Mouse (Mus musculus) cerebellum, postnatal 10 days (tissue): ENCODE results near the gene Derl2.
A peak's percentile ranks its signal among the peaks of the same experiment; 100 is the strongest.

Experiments
- DNase-seq, 2 experiments: peaks; one replicate each; pipeline ENCODE4 v3.0.0; 2021; ENCODE audit warnings: mixed read lengths in 2 of 2

The Derl2 gene

DNA sequence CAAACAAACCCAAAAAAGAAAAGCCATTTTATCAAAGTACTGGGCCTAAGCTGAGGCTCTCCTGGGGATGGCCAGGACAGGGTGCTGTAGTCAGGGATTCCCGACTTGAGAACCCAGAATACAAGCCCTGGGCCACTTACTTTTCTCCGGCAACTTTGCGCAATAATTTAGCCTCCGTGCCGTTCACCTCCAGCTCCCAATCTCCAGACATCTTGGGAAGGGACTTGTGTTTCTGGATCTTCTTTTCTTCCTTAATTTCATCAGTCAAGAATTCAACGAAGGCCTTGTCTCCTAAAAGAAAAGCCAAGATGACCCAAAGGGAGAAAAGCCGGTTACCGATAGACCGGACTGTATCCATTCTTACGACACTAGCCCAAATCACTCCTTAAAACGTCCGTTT lies 37.6 kb downstream of the Derl2 start:
- DNase-seq, result no peak

DNA sequence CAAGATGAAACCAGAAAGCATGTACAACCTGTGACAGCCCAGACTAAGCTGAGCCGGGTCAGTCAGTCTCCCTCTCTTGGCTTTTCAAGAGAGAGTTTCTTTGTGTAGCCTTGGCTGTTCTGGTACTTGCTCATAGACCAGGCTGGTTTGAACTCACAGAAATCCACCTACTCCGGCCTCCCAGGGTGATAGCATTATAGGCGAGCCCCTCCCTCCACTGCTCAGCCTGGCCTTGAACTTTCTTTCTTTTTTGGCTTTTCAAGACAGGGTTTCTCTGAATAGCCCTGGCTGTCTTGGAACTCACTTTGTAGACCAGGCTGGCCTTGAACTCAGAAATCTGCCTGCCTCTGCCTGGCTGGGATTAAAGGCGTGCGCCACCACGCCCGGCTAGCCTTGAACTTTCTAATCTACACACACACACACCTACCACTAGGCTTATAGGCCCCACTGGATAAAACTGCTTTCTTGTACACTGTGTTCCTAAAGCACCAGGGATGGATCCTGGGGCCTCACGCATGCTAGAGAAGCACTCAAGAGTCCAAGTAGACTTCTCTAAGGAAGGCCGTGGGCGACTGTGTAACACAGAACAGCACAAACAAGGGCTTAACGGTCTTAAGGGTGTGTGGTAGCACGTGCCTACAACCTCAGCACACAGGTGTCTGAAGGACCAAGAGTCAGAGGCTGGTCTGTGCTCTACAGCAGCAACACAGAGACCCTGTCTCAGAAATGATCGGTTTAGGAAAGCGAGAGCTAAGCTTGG lies 38.7 kb downstream of the Derl2 start:
- no peak for DNase-seq

DNA sequence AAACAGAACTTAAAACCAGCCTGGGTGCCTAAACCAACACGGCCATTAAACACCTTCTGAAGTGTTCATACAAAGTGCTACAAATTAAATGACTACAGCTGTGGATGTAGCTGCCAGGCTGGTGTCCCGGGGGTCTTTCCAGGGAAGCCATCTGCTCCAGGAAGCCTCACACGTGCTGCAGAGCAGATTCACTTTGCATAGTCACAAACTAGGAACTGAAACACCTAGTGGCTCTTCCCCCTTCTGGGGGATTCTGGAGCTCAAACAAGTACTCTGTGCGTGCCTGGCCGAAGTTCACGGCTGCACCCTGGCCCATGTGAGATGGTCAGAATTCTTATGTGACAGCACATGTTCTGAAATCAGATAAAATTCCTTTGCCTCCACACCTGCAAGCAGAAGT lies 39.4 kb downstream of the Derl2 start:
- DNase-seq, result no peak

DNA sequence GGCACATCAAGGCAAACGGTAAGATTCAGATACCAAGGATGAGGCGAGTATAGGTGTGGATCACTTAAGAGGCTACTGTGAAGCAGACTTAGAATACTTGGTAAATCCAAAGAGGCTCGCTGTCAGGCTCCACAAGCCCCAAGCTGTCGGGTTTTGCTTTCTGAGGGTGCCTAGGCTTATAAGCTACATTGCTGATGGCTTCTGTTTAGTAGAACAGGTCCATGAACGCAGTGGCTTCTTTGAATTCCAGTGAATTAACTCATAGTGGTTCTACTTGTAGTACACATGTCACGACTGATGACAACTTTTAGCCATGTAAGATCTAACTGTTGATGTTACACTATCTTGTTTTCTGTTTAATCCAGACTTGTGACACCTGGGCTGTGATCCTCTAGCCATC lies 42.3 kb downstream of the Derl2 start:
- DNase-seq, result no peak

DNA sequence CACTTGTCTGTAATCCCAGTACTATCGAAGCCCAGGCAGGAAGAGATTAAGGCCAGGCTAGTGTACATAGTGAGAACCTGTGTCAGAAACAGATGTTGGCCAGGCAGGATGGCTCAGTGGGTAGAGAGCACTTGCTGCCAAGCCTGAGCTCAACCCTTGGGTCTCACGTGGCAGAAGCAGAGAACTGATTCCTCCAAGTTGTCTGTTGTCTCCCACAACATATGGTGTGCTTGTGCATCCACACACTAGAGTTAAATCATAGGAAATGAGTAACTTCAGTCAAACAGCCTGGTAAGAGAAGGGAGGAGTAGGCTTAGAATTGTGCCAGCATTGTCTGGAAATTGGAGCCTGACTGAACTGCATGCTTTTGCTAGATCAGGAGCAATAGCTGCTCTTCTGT lies 44.4 kb downstream of the Derl2 start:
- DNase-seq, result no peak

DNA sequence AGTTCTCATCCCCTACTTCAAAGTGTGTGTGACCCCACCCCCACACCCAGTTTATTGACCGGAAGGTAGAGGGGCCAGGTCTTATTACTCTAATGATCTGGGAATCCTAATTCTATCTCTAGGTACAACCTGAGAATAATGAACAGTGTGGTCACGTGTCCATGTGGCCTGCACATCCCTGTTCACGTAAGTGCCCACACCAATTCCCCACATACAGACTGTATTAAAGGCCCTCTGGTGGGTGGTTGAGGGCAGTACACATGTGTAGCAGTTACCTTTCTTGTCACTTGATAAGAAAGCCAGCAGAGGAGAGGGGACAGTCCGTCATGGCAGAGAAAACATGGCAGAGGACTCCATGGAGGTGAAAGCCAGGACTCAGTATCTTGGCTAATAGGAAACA lies 45.7 kb downstream of the Derl2 start:
- peak; percentile 25 to 35 for DNase-seq

DNA sequence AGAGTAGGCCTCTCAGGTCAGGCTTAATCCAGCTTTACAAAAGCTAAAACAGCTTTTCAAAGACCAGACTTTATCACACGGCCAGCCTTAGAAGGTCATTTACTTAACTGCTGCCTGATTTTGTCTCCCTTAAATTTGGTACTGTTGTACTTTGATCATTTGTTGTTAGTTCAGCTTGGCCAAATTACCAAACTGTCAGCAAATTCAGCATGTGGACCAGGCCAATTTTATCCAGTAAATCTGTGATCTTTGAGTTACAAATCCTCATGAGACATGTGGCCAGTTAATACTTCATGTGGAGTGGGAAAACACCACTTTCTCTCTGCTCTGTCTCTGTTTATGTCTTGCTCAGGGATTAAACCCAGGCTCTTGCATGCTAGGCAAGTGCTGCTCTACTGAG lies 47.1 kb downstream of the Derl2 start:
- DNase-seq, result no peak

DNA sequence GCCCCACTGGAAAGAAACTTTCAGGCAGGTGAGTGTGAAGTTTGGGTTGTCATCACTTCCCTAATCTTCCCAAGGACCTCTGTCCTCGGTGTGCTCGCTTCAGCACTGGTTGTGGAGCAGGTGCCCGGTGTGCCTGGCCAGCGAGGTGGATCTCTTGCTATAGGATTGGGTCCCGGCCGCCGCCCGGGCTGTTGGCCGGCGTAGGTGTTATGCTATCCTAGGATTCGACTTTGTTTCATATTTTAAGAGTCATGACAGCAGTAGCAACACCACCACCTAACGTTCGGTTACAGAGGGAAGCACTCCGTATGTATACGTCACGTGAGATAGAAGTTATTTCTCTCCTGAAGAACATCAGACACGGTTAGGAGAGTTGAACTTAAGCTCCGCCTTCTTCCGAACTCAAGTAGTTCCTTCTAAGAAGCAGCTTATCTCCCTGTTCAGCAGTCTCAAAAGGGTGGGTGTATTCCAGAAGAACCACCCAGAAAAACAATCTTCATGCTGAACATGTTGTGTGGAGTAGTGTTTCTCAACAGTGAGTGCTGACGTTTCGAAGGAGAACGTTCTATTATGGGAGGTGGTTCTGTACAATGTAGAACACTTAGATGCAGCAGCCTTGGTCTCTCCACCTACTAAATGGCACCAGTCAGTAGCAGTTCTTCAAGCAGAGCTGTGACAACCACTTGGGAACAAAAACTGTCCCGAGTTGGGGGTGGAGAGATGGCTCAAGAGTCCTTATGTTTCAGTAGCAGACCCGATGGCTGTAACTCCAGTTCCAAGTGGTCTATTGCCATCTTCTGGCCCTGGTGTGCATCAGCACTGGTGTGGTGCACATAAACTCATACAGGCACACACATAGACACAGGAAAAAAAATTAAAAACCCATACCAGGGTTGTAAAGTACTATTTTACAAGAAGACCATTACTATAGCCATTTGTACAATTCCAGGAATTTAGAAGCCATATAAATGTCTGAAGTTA lies 48.8 kb downstream of the Derl2 start:
- peak in 1 of 2 experiments; percentile 10 for DNase-seq

DNA sequence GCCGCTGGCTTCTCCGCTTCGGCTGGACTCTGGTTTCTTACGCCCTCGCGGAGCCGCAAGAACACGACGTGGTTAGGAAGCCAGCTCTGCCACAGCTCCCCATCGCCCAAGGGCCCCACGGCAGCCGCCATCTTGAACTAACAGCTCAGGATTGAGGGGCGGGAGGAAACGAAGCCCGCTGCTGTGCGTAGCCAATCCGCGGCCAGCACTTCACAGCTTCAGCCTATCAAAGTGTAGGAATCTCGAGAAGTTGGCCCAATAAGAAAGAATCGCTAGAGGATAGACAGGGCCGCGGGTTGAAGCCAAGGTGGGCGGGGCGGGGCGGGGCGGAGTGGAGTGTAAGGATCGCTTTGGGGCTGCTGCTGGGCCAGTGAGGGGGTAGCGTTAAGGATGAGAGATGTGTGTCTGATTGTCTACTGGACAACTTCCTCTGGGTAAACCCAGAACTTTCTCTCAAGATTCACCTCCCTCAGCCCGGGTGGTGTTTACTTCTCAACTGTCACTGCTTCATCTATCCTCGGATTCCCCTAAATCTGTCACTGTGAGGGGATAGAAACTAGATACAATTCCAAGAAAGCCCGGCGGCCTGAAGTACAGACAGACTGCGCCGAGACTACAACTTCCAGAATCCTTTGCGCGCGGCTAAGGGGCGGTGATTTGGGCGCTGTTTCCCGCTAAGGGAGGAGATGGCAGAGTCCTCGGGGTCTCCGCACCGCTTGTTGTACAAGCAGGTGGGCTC lies 49.7 kb downstream of the Derl2 start, which contains the start of the genes Nup88 and Rpain:
Gene Nup88 (minus strand): TSS at position 153 of the 739 bp plus-strand sequence.
Gene Rpain (plus strand): TSS at position 393 of the 739 bp plus-strand sequence.
- peak; percentile 95 for DNase-seq

DNA sequence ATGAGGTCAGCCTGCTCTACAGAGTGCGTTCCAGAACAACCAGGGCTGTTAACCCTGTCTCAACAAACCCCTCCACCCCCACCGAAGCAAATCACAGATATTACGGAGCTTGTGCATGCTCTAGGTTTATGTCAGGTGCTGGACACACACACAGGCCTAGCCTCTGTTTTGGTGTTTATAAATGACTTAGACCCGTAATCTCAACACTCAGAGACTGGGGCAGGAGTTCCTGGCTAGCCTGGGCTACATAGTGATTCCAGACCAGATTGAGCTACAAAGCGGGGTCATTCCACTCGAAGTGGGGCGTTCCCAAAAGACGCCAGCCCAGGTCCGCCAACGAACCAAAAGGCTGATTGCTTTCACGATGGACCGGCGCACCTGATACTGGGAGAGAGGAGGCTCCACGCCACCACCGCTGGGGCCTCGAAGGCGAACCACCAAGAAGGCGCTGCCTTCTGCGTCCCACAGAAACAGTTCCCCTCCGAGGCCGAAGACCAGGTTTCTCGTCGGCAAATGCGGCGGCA lies 50.3 kb downstream of the Derl2 start:
- DNase-seq, result no peak

DNA sequence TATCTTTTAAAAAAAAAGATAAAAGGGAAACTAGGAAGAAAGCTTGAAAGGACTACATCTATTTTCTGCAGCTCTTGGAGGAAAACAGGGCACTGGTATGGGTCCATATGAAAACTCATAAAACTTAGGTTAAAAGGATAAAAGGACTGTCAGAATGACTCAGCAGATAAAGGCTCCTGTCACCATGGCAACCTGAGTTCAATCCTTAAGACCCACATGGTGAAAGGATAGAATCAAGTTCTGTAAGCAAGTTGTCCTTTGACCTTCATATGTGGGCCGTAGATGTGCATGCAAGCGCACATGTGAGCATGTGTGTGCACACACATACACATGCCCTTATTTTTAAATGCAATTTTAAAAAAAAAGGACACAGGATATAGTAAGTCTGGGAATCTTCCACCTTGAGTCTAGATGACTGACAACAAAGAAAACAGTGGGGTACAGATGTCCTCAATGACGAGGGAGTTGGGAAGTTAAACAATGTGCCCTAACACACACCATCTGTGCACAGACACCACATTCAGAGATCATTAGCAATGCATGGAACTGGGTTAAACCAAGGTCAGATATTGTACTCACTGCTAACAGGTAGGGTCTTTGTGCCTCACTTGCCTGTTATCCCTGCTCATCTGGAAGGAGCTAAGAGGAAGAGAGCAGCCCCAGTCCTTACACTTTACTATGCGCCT lies 55.3 kb downstream of the Derl2 start:
- DNase-seq, result no peak

DNA sequence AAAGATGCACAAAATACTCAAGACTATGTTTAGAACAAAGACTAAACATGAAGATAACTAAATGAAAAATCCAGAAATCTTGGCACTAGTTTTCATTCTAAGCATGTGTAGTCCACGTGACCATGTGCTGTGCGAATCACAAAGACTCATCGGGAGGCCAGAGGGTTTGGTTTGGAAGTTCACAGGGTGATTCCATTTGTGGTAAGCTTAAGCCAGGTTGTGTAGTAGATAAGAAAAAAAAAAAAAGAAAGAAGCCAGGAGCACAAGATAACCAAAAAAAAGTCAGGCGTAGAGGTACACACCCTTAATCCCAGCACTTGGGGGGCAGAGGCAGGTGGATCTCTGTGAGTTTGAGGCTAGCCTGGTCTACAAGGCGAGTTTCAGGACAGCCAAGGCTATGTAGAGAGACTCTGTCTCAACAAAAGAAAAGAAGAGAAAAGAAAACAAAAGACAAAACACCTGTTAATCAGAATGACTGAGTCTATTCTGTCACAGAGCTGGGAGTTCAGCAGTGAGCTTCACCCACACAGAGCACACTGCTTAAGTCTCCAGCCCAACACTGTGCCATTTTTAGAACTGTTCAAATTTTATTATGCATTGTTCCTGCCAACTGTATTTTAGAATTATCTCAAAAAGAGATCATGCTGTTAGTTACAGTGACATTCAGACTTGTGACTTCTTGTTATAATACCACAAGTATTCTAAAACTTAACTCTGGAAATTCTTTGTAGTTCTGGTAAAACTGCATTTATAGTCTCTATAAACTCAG lies 58.7 kb downstream of the Derl2 start:
- no peak for DNase-seq
